Mouse (Mus musculus): Measurements from ENCODE around the gene Muc13. TPM values are rescaled to one million over a fixed set of nuclear protein-coding genes. Genes with fewer than 3 reads are reported as not detected.
A peak's percentile ranks its signal among the peaks of the same experiment; 100 is the strongest.

Muc13 gene
- total RNA-seq, 2 experiments from 2014 or later = not detected

- DNase-seq (ENCODE audit: low spot score) = peak; percentile 18
Measured at GRCm38 (mm10) chr16:33768491-33769278, 25.2 kb upstream of the Muc13 start.

GRCm38 (mm10) chr16:33769848-33770247, 24.0 kb upstream of the Muc13 start:
- DNase-seq (ENCODE audit: low spot score) = no peak

DNA sequence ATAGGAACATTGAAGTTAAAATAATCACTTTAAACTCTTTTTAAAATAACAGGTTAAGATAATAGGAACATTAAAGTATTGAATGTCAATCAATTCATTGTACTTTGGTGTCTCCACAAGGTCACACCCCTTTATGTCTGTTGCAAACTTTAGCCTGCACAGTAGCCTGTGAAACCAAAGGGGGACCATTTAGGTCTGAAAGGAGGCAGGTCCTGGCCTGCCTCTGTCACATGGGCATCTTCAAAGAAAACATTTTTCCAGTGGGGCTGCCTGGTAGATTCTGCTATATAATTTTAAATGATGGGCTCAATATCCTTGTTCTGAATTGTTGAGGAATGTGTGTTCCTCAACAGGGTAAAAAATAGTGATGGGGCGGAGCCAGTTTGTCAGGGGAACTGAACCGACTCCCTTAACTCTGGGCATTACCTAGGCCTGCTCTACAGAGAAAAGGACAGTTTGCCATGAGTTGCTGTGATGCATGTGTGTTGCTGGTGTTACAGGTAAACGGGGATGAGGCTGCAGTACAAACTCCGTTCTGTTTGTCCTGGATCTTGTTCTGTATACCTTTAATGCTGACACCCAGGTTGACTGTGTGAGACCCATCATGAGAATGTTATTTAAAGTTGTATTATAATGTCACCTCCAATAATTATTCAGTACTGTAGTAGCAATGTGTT, 22.9 kb upstream of the Muc13 start:
- no peak for DNase-seq (ENCODE audit: low spot score)

GRCm38 (mm10) chr16:33772809-33773208, 21.0 kb upstream of the Muc13 start:
- DNase-seq (ENCODE audit: low spot score) = no peak

DNA sequence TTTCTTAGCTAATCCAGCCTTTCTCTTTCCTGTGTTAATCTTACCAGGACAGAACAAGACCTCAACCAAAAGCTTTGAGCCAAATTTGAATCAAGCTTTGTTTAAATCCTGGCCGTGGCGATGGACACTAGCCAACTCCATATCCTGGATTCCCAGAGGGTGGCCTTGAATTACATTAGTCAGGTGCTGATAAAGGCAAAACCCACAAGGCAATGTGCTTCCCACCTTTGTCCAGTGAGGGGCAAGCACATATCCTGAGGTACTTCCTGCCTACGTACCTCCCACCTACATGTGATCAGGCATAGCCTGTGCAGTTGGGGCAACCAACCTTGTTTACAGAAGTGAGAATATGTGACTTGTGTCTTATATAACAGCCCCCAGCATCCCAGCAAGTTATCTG, 18.9 kb upstream of the Muc13 start:
- no peak for DNase-seq (ENCODE audit: low spot score)

DNA sequence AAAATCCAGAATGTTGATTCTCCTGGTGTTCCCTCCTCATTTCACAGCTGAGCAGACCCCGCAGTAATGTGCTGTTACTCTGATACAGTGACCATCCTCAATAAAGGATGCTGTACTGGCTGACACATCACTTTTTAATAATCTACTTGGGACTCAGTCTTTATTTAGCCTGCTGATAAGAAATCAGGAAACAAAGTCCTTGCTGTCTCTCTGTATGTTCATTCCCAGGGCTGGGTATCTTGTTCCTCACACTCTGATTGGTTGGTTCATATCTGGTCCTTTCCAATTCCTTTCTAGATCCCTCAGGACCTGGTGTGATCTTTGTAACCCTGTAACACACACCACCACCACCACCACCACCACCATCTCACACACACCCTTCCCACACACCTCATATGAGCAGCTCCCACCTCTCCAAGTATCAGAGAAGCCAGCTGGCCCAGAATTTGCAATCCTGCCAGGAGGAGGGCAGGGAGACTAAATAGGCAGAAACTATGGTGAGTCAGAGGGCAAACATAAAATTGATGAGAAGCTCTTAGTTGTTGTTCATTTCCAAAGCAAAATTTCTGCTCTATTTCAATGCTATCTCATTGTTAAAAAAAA, 18.0 kb upstream of the Muc13 start:
- no peak for DNase-seq (ENCODE audit: low spot score)

- no peak for DNase-seq (ENCODE audit: low spot score)
Measured at GRCm38 (mm10) chr16:33776766-33777529, 16.9 kb upstream of the Muc13 start.

GRCm38 (mm10) chr16:33777607-33778006, 16.2 kb upstream of the Muc13 start:
- DNase-seq (ENCODE audit: low spot score) = no peak

DNA sequence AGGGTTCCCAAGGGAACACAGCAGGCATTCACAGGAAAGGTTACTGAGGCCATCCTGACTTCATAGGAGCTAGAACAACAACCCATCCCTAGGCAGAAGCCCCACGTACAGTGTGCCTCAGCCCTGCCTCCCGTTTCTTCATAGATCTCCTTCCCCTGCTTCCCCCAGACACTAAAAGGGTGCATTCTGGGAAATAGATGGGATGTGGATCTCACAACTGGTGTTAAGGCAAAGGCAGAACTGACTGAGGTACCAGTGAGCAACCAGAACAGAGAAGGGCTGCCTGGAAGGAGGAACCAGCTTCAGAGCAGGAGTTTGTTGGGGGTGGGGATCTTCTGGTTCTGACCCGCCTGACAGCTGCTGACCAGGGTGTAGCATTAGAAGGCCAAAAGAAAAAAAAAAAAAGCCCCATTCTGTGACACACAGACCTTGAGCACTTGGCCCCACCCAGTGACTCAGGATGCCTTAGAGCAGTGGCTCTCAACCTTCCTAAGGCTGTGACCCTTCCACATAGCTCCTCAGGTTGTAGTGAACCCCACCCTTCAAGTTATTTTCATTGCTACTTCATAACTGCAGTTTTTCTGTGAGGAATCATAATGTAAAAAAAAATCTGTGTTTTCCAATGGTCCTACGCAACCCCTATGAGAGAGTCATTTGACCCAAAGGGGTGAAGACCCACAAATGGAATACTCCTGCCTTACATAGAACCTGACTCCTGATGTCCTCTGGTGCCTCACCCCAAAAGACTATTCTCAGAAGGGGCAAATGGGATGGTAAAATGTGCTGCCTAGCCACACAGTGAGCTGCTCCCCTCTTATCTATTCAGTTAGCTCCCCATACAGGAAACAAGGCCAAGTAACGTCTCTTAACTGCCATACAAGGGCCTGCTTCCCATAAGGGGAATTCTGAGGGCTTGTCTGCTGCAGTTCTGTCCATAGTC, 11.8 kb upstream of the Muc13 start:
- DNase-seq (ENCODE audit: low spot score) = no peak

GRCm38 (mm10) chr16:33782729-33783091, 11.1 kb upstream of the Muc13 start:
- no peak for DNase-seq (ENCODE audit: low spot score)

GRCm38 (mm10) chr16:33784547-33784946, 9.3 kb upstream of the Muc13 start:
- DNase-seq (ENCODE audit: low spot score) = no peak

- DNase-seq (ENCODE audit: low spot score) = no peak
Measured at GRCm38 (mm10) chr16:33785092-33785704, 8.6 kb upstream of the Muc13 start.

- no peak for DNase-seq (ENCODE audit: low spot score)
Measured at GRCm38 (mm10) chr16:33786657-33787390, 7.0 kb upstream of the Muc13 start.

DNA sequence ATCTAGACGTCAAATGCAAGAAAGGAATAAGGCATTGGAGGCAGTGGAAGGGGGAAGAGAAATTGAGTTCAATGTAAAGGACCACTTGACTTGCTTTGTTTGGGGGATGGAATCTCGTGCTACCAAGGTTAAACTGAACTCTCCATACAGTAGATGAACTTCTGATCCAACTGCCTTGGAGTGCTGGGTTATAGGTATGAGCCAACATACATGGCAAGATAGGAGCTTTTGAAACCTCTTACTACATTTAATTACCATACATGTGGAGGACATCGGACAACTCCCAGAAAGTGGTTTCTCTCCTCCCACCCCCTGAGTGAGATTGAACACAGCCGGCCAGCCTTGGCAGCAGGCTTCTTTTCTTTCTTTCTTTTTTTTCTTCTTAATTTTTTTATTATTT, 1.3 kb downstream of the Muc13 start:
- DNase-seq (ENCODE audit: low spot score) = no peak

GRCm38 (mm10) chr16:33795887-33796286, 2.0 kb downstream of the Muc13 start:
- DNase-seq (ENCODE audit: low spot score) = no peak

DNA sequence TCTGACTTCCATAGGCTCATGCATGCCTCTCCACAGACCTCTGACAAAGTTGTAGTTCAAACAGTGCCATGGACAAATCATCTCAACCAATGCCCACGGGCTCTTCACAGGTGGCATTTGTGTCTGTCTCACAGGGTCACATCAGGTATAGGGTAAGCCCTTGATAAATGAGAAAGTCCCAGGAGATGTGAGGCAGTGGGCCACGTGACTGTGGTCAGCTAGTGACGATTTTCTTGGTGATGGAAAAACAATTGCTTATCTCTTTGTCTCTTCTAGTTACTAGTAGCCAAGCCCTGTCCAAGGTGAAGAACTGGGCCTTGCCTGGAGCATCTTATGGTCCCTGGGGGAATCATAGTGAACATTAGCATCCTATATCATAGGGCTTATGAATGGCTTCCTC, 2.9 kb downstream of the Muc13 start:
- DNase-seq (ENCODE audit: low spot score) = no peak

DNA sequence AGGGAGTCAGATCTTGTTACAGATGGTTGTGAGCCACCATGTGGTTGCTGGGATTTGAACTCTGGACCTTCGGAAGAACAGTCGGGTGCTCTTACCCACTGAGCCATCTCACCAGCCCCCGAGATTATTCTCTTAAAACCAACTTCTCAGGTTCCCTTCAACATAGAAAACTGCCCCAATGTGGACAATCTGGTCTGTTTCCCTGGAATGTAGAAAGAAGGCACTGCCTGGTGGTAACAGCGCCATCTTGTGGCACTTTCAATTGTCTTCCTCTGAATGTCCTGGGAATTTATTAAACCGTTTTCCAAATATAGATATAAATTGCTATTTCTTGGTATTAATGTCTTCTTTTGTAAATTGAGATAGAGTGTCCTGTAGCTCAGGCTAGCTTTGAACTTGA, 4.0 kb downstream of the Muc13 start:
- peak; percentile 61 for DNase-seq (ENCODE audit: low spot score)

DNA sequence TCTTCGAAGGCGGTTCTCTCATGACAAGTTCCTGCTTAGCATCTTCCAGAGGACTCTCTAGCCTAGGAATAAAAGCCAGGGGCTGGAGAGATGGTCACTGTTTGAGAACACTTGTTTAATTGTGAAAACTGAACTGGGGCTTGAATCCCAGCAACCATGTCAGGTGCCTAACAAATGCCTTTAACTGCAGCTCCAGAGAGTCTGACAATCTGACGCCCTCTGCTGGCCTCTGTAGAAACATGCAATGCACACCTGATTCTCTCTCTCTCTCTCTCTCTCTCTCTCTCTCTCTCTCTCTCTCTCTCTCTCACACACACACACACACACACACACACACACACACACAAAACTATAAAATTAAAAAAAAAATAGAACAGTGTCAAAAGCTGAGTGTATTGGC, 16.2 kb downstream of the Muc13 start:
- DNase-seq (ENCODE audit: low spot score) = no peak

DNA sequence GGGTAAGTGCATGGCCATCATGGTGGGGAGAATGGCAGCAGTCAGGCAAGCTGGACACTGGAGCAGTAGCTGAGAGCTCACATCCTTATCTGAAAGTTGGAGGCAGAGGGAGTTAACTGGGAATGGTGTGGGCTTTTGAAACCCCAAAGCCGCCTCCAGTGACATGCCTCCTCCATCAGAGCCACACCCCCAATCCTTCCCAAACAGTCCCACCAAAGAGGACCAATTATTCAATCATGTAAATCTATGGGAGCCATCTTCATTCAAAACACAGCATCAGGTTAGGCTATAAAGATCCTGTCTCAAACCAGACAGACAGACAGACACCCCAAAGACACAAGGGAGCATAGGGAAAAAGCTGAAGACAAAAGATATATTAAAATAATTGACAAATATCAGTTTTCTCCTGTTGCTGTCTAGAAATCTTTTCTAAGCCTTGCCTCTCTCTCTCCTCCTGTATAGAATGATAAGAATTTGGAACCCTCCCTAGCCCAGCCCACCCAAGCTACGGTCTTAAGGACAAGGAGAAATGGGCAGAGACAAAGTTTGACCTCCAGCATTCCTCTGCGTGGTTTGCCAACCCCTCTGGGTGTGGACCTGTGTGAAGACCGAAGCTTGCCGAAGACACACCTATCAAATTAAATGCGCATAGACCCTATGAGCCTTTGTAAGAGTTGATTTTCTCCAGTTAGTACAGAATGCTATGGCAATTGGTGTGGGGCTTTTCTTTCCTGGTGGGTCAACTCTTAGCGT, 24.8 kb downstream of the Muc13 start:
- no peak for DNase-seq (ENCODE audit: low spot score)
